Mouse (Mus musculus): Measurements from ENCODE around the gene Ucn2. TPM values are rescaled to one million over a fixed set of nuclear protein-coding genes. Genes with fewer than 3 reads are reported as not detected.

Gene Ucn2
- 0.12 and 0.27 TPM in 2 replicates for polyA plus RNA-seq (2012; rRNA removed; ENCODE audit: low replicate concordance)

GRCm38 (mm10) chr9:108985710-108986109, at the start of gene Ucn2:
Gene Ucn2, plus strand, starts transcription at chr9:108986010.

GRCm38 (mm10) chr9:108936418-108937364, 49.1 kb upstream of the Ucn2 start, which contains the start of gene Uqcrc1:
Gene Uqcrc1, plus strand, starts transcription at chr9:108936633.

GRCm38 (mm10) chr9:108953081-108953636, 32.7 kb upstream of the Ucn2 start, which contains the start of gene Col7a1:
Gene Col7a1, plus strand, starts transcription at chr9:108953586.

GRCm38 (mm10) chr9:108991428-108992084, 5.7 kb downstream of the Ucn2 start, which contains the start of gene Pfkfb4:
Gene Pfkfb4, plus strand, starts transcription at chr9:108991778.

Other genes starting within 250 kb of the Ucn2 start
- 59.7 and 73.1 TPM in 2 replicates for gene Ip6k2, start 202.2 kb upstream of the Ucn2 start, polyA plus RNA-seq (2012; rRNA removed; ENCODE audit: low replicate concordance)
- 13.1 and 18.2 TPM in 2 replicates for gene Nckipsd, start 177.6 kb upstream of the Ucn2 start, polyA plus RNA-seq (2012; rRNA removed; ENCODE audit: low replicate concordance)
- 0.44 and 0.84 TPM in 2 replicates for gene Celsr3, start 159.7 kb upstream of the Ucn2 start, polyA plus RNA-seq (2012; rRNA removed; ENCODE audit: low replicate concordance)
- 1,179 and 1,461 TPM in 2 replicates for gene Slc26a6, start 132.7 kb upstream of the Ucn2 start, polyA plus RNA-seq (2012; rRNA removed; ENCODE audit: low replicate concordance)
- gene Tmem89, start 71.4 kb upstream of the Ucn2 start, polyA plus RNA-seq (2012; rRNA removed; ENCODE audit: low replicate concordance): 27.6 and 44.1 TPM in 2 replicates
- 1,151 and 1,437 TPM in 2 replicates for gene Uqcrc1, start 49.4 kb upstream of the Ucn2 start, polyA plus RNA-seq (2012; rRNA removed; ENCODE audit: low replicate concordance)
- gene Col7a1, start 32.4 kb upstream of the Ucn2 start, polyA plus RNA-seq (2012; rRNA removed; ENCODE audit: low replicate concordance): 3.1 and 9.2 TPM in 2 replicates
- gene Pfkfb4, start 5.8 kb downstream of the Ucn2 start, polyA plus RNA-seq (2012; rRNA removed; ENCODE audit: low replicate concordance): 67.1 and 86.6 TPM in 2 replicates
- gene Shisa5, start 52.6 kb downstream of the Ucn2 start, polyA plus RNA-seq (2012; rRNA removed; ENCODE audit: low replicate concordance): 453 and 610 TPM in 2 replicates
- gene Trex1, start 73.7 kb downstream of the Ucn2 start, polyA plus RNA-seq (2012; rRNA removed; ENCODE audit: low replicate concordance): 53.3 and 130 TPM in 2 replicates
- gene Atrip, start 88.1 kb downstream of the Ucn2 start, polyA plus RNA-seq (2012; rRNA removed; ENCODE audit: low replicate concordance): 7.5 and 10.3 TPM in 2 replicates
- gene Ccdc51, start 96.5 kb downstream of the Ucn2 start, polyA plus RNA-seq (2012; rRNA removed; ENCODE audit: low replicate concordance): 9.5 and 12.0 TPM in 2 replicates
- 10.0 and 11.7 TPM in 2 replicates for gene Tma7, start 96.6 kb downstream of the Ucn2 start, polyA plus RNA-seq (2012; rRNA removed; ENCODE audit: low replicate concordance)
- gene Plxnb1, start 109.4 kb downstream of the Ucn2 start, polyA plus RNA-seq (2012; rRNA removed; ENCODE audit: low replicate concordance): 1.4 and 5.1 TPM in 2 replicates
- gene Fbxw21, start 176.0 kb downstream of the Ucn2 start, polyA plus RNA-seq (2012; rRNA removed; ENCODE audit: low replicate concordance): not detected in 2 replicates
- not detected in 2 replicates for gene Fbxw13, start 210.0 kb downstream of the Ucn2 start, polyA plus RNA-seq (2012; rRNA removed; ENCODE audit: low replicate concordance)
- not detected in 2 replicates for gene Fbxw20, start 248.7 kb downstream of the Ucn2 start, polyA plus RNA-seq (2012; rRNA removed; ENCODE audit: low replicate concordance)